Mouse (Mus musculus) retina, postnatal 1 day (tissue): ENCODE results near the gene Psg16.
A peak's percentile ranks its signal among the peaks of the same experiment; 100 is the strongest.
"Not testable (repeated sequence)": the region's sequence is repeated elsewhere in the genome, so short reads cannot be mapped to it uniquely, and the experiment has no call there.

Source experiments
- DNase-seq: peaks from one replicate; pipeline ENCODE4 v3.0.0-alpha.2; 2012

Psg16 gene

DNA sequence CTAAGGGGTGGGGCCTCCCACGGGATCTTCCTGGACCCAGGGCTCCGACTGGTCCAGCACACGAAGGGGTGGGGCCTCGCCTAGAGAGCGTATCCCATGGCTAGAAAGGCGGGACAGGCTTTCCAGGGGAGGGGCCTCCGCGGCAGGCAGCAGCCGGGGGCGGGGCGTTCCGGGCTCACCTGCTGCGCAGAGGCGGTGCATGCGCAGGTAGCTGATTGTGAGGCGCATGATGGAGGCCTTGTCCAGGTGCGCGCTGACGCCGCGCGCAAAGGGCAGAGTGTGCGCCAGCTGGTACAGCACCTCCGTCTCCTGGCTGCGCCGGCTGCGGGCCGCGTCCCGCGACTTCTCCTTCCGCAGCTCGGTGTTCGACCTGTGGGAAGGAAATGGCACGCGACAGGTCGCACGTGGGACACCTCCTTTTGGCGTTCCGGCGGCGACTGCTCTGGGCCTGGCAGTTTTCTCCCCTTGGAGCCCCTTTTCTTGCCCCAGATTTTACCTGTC lies 17.7 kb upstream of the Psg16 start:
- DNase-seq, result peak; percentile 91

DNA sequence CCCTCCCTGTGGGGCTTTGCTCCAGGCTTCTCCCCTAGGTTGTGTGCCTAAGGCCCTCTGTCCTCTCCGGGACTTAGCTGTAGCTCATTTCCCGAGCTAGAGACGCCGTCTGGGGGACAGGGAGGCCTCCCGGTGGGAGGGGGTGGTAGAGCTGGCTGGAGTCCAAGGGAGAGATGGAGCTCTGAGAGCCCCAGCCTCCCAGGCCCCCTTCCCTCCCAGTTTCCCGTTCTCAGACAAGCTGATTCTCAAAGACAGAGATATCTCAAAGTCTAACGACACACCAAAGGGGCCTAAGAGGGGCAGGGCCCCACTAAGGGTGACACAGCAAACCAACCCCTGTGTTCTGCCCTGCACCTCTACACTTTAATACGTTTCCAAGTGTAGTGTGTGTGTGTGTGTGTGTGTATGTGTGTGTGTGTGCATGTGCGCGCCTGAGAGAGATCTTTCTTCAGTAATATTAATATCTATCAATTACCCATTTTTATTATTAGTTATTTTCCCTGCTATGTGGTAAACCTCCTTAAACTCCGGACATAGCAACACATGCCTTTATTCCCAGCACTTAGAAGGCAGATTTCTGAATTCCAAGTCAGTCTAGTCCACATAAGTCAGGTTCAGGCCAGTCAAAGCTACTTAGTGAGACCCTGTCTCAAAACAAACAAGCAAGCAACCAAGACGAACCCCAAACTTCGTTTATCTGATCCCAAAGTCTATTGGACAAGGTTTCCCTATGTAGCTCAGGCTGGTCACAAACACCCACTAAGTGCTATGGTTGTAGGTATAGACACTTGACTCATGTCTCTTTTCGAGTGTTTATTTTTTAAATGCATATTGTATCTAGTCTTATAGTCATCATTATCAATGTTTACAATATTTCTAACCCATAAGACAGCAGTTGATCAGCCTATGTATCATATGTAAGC lies 17.0 kb upstream of the Psg16 start:
- DNase-seq, result peak; percentile 79

DNA sequence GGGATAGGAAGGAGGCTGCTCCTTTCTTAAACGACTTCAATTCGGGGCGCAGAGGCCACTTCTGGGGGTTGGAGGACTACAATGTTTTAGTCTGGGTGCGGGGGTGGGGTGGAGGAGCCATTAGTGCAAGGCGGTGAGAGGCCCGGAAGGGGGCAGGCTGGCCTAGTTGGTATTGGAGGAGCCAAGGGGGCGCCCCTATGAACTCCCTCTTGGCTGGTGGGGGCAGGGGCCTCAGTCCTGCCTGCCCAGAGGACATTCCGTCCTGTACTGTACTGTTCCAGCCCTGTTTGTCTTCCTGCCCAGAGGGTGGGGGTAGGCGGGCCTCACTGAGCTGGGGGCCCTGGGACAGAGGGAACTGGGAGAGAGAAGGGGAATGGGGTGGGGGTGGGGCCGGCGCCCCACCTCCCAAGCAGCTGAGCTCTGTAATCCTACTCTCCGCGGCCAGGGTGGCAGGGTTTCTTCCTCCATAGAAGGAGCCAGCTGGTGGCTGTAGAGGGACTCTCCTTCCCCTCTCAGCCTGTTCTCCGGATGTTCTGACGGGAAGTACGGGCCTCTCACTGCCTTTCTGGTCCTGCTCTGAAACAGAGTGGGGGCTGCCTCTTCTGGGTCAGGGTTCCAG lies 15.7 kb upstream of the Psg16 start:
- DNase-seq, result peak; percentile 86

DNA sequence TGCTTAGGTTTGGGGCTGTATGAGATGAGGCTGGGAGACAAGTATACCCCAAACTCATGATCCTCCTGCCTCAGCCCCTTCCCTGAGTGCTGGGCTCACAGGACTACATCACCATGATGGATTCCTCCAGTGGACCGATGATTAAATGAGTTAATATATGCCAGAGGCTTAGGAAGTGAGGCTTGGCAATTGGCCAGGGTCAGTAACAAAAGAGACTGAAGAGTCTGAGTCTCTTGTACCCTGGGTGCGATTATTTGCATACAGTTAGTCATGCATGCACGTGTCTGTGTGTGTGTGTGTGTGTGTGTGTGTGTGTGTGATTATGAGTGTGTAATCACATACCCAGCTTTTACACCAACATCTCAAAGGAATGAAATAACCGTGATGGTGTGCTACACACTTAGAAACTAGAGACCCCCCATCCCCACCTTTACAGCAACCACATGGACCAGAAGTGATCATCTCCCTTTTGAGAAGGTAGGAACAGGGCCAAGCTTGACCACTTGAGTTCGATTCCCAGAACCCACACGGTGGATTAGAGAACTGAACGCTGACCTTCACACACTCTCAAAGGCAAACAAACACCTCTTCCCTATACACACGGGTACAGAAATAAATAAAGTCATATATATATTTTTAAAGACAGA lies 14.9 kb upstream of the Psg16 start:
- peak; percentile 93 for DNase-seq

- no peak for DNase-seq
Observed at GRCm38 (mm10) chr7:17059463-17059844, 14.4 kb upstream of the Psg16 start.

DNA sequence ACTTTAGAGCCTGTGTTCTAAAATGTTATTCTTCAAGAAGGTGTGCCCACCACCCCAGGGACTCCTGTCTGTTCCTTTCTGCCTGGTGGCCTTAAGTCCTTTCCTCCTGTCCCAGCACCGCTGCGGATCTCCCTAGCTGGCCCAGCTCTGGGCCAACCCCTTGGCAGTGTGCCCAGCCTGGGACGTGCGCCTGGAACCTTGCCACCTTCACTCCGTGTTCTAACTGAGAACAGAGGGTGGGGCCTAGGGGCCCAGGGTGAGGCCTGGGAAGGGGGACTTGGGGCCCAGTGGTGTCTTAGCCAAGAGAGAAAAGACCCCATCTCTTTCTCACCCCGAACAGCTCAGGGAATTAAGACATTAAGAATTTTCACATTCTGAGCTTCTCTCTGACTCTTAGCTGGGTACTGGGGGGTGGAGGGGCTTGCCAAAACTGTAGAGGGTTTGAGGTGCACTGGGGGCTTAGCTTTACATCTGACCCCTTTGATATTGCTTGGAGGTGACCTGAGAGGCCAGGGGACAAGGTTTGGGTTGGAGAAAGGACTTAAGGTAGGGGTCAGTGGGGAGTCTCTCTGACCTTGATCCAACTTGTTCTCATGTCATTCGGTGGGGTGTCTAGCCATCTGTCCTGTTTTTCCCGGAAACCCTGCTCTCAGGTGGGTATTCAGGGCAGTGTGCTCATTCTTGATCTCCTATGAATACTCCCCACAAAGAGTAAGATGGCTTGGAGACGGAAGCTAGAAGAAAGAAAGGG lies 13.6 kb upstream of the Psg16 start:
- DNase-seq, result peak; percentile 95

GRCm38 (mm10) chr7:17060782-17061605 lies 12.8 kb upstream of the Psg16 start:
- peak; percentile 36 for DNase-seq

GRCm38 (mm10) chr7:17062389-17062788 lies 11.5 kb upstream of the Psg16 start, which contains the start of gene Hif3a:
Gene Hif3a, minus strand, starts transcription at chr7:17062427.
- peak; percentile 90 for DNase-seq

GRCm38 (mm10) chr7:17062845-17063244 lies 11.0 kb upstream of the Psg16 start:
- peak; percentile 48 for DNase-seq

GRCm38 (mm10) chr7:17065620-17066019 lies 8.2 kb upstream of the Psg16 start:
- no peak for DNase-seq

- DNase-seq, result peak; percentile 83
Observed at GRCm38 (mm10) chr7:17066412-17066811, 7.4 kb upstream of the Psg16 start.

DNA sequence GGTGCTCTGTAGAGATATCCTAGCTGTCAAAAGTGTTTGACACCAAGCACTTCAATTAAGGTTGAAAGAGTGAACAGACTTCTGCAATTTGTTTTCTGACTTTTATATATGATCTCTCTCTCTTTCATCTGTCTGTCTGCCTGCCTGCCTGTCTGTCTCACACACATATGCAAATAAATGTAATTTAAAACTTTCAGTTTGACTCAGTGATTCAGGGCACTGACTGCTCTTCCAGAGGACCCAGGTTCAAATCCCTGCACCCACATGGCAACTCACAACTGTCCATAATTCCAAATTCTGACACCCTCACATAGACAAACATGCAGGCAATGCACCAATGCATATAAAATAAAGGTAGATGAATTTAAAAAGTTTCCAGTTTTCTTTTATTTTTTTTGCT lies 6.8 kb upstream of the Psg16 start:
- no peak for DNase-seq

DNA sequence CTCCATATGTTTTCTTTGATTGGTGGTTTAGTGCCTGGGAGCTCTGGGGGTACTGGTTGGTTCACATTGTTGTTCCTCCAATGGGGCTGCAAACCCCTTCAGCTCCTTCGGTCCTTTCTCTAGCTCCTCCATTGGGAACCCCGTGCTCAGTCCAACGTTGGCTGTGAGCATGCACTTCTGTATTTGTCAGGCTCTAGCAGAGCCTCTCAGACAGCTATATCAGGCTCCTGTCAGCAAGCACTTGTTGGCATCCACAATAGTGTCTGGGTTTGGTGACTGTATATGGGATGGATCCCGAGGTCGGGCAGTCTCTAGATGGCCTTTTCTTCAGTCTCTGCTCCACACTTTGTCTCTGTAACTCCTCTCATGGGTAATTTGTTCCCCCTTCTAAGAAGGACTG lies 6.2 kb upstream of the Psg16 start:
- DNase-seq, result not testable (repeated sequence)

DNA sequence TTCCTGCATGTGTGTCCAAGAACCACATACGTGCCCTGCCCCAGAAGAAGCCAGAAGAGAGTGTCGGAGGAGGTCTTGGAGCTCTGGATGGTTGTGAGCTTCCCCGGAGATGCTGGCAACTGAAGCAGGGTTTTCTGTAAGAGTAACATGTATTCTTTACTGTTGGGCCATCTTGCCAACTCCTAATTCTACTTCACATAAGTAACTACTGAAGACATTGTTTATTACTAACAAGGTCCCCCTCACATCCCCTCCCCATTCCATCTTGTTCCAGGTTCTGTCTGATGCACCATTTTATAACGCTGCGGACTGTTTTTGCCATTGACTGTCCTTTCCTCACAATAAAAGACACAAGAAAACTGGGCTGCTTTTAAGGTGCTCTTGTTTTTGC lies 332 bp upstream of the Psg16 start:
- no peak for DNase-seq

GRCm38 (mm10) chr7:17076542-17076941 lies 2.7 kb downstream of the Psg16 start:
- DNase-seq, result no peak

DNA sequence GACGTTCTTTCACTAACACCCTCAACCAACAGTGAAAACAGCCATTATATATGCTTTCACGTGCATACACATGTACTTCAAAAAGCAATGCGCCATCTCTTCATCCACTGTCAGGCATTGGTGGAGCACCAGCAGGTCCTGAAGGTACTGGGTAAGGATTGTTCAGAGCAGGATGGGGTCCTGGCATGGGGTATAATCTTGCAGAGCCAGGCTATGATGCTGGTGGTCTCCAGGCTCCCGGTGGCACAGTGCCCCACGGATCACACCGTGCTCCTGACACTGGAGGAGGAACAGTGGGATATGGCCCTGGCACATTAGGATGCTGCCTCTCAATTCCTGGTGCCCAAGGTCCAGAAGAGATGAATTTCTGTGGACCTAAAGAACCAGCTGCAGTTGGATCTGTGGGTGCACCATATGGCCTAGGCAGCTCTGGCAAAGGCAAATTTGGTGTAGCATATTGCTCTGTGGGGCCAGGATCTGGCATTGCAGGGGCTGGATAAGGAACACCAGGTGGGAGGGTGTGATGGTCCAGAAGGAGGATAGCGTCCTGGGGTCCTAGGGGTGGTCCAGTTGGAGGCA lies 4.3 kb downstream of the Psg16 start:
- no peak for DNase-seq

DNA sequence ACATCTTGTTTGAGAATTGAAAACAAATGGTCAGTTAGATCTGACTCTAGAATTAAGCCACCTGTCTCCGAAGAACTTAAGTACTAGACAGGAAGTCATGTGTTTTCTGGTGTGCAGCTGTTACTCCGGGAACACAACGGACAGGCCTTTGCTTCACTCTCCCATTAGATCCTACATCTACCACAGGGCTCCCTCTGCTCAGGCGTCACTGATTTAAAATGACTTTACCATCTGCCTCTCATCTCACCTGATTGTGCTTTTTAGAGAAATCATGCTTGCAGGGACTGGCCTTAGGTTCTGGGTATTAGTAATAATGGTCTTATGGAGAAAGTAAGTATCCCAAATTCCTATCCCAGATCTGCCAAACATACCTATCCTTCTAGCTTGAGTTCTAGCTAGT lies 8.9 kb downstream of the Psg16 start:
- no peak for DNase-seq

- no peak for DNase-seq
Observed at GRCm38 (mm10) chr7:17087731-17088130, 13.9 kb downstream of the Psg16 start.

- no peak for DNase-seq
Observed at GRCm38 (mm10) chr7:17090058-17090585, 16.3 kb downstream of the Psg16 start.

- DNase-seq, result peak; percentile 8
Observed at GRCm38 (mm10) chr7:17091280-17091679, 17.4 kb downstream of the Psg16 start.

DNA sequence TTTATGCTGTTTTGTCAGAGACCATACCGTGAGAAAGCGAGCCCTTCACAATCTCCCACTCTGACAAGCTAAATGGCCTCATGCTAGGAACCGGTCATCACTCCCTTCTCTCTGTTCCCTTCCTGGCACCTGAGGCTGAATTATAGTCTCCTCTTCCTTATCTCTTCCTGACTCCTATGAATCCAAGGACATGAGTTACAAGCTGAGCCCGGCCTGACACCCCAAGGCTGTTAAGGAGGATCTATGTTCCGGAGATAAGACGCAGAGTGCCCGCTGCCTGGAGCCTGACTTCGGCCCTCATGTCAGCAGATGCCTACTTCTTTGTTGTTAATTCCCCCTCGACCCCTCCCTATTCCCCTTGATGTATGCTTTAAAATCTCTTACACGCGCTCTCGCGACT lies 27.8 kb downstream of the Psg16 start:
- not testable (repeated sequence) for DNase-seq
